Mouse (Mus musculus) adipose tissue, adult 10 weeks (tissue): ENCODE measurements around the gene Nkapd1. TPM values are rescaled to one million over a fixed set of nuclear protein-coding genes. Genes with fewer than 3 reads are reported as not detected.

Experiments
- polyA plus RNA-seq: library from polyadenylated mRNA; stranded (reverse); fragments of 350-450 nt; fragmentation: Illumina TruSeq; extraction: RNeasy Lipid Tissue Mini Kit (QIAGEN cat#74804); gene quantifications from one replicate; pipeline ENCODE4 v1.2.3, GENCODE M21; 2014; ENCODE audit warnings: low read depth, low replicate concordance

The Nkapd1 gene
- polyA plus RNA-seq: 16.4 TPM

DNA sequence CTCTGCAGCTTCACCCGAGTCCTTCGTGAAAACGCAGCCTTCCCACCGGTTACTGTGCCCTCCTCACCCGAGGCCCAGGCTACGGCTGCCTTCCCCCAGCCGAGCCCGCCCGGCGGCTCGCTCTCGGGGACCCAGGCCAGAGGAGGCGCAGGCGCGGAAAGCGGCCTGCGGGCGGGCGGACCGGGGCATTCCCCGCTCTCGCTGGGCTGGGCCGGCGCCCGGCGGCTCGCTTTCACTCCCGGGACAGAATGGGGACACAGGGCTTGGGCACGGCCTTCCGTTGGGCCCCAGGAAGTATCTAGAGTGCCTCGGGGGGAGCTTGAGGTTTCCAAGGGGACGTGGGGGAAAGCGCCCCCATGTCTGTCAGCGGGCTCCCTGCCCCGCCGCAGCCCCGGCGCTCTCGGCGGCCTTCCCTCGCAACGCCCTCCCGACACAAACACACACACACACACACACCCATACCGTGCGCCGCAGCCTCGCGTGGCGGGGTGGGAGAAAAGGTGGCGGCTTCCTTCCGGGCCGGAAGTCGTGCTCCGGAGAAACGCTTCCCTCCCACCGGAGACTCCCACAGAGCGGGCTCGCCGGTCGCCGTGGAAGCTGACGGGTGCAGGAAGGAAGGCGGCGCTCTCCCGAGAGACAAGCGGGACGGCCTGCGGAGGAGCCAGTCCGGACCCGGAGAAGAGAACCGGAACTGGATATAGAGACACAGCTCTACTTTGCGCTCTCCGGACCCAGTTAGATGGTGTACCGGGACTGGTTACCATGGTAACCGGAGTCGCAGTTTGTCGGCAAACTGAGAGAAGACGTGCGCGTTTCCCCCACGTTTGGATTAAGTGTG lies at the start of gene Nkapd1, which contains the start of gene Pih1d2:
Gene Nkapd1 (minus strand): TSS at position 699 of the 838 bp plus-strand sequence.
Gene Pih1d2 (plus strand): TSS at position 556 of the 838 bp plus-strand sequence.

GRCm38 (mm10) chr9:50659392-50660217 lies 42.3 kb upstream of the Nkapd1 start, which contains the start of gene Dlat:
TSS of gene Dlat (minus strand) at chr9:50659780.

GRCm38 (mm10) chr9:50603189-50603997 lies 13.9 kb downstream of the Nkapd1 start, which contains the start of the genes Sdhd and Timm8b:
TSS of gene Sdhd (minus strand) at chr9:50603812.
TSS of gene Timm8b (plus strand) at chr9:50603910.

GRCm38 (mm10) chr9:50561145-50561917 lies 55.9 kb downstream of the Nkapd1 start, which contains the start of gene Tex12:
TSS of gene Tex12 (minus strand) at chr9:50561325.

Other genes with a start within 250 kb of the Nkapd1 start
- 31.1 TPM for gene Plet1, start 122.9 kb downstream of the Nkapd1 start, polyA plus RNA-seq
- 103 TPM for gene Pts, start 88.7 kb downstream of the Nkapd1 start, polyA plus RNA-seq
- 8.4 TPM for gene Il18, start 62.6 kb downstream of the Nkapd1 start, polyA plus RNA-seq
- gene Bco2, start 62.3 kb downstream of the Nkapd1 start, polyA plus RNA-seq: 1.3 TPM
- gene Tex12, start 56.1 kb downstream of the Nkapd1 start, polyA plus RNA-seq: not detected
- gene Sdhd, start 13.7 kb downstream of the Nkapd1 start, polyA plus RNA-seq: 177 TPM
- 241 TPM for gene Timm8b, start 13.6 kb downstream of the Nkapd1 start, polyA plus RNA-seq
- 6.5 TPM for gene Pih1d2, start 143 bp downstream of the Nkapd1 start, polyA plus RNA-seq
- gene Dlat, start 42.3 kb upstream of the Nkapd1 start, polyA plus RNA-seq: 58.6 TPM
- gene Dixdc1, start 122.1 kb upstream of the Nkapd1 start, polyA plus RNA-seq: 3.1 TPM
- gene 2310030G06Rik, start 129.1 kb upstream of the Nkapd1 start, polyA plus RNA-seq: 22.5 TPM
- gene Cryab, start 133.9 kb upstream of the Nkapd1 start, polyA plus RNA-seq: 80.6 TPM
- gene Hspb2, start 134.9 kb upstream of the Nkapd1 start, polyA plus RNA-seq: 7.4 TPM
- 6.6 TPM for gene Fdxacb1, start 150.8 kb upstream of the Nkapd1 start, polyA plus RNA-seq
- gene Alg9, start 157.6 kb upstream of the Nkapd1 start, polyA plus RNA-seq: 29.2 TPM
- 114 TPM for gene 1110032A03Rik, start 158.1 kb upstream of the Nkapd1 start, polyA plus RNA-seq
- 71.4 TPM for gene Ppp2r1b, start 227.8 kb upstream of the Nkapd1 start, polyA plus RNA-seq